8 mouse cellular contexts compared by ENCODE assay signal in the genomic region with DNA sequence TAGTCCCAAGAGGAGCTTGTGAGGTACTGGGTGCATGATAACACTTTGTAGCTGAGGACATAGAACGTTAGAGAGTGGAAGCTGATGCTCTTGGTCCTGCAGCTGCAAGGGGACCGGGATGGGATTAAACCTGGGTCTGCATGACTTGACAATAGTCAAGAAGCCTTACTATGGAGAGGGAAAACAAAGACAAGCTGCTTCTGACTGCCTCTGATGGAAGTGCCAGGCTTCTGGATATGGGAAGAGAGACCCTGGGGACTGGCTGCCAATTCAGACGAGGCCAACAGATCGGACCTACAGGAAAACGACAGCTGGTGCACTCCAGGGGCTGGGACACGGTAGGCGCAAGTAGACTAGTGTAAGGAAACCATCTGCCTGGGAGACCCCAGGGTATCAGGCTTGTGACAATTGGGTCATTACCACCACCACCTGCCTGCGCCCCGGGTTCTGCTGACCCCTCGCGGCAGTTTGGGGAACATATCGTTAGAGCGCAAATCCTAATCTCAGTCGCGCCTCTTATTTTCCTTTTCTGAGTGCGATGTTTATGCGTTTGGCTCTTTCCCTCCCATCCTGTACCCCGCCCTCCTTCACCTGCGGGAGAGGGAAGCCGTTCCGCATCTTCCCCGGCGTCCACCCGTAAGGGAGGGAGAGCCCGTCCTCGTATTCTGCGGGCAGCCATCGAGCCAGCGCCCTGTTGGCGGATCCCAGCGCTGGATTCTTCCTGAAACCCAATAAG. TPM values are rescaled to one million over a fixed set of nuclear protein-coding genes. Genes with fewer than 3 reads are reported as not detected.
A peak's percentile ranks its signal among the peaks of the same experiment; 100 is the strongest.
DNase-seq lines count a peak whose midpoint lies in the region; ATAC-seq and TF ChIP-seq lines count a peak whose summit lies in the region.

No protein-coding gene starts in this region.

- H3K27ac ChIP-seq in testis, adult 2 months (ENCODE audit: control insufficient read depth, insufficient read depth, low read depth, low read length), result no peak overlapping the region
- no peak overlapping the region for H3K27ac ChIP-seq in intestine, postnatal 0 days (ENCODE audit: low read depth, low read length)
- H3K27ac ChIP-seq in limb, embryonic 15.5 days, result no peak overlapping the region

- no peaks in the 10 kb centered on the region for H3K36me3 ChIP-seq in testis, adult 2 months (ENCODE audit: control insufficient read depth, insufficient read depth, low read length)
- H3K36me3 ChIP-seq in intestine, postnatal 0 days (ENCODE audit: control insufficient read depth, insufficient read depth), result no peaks in the 10 kb centered on the region
- H3K36me3 ChIP-seq in limb, embryonic 15.5 days, result no peaks in the 10 kb centered on the region
- no peaks in the 10 kb centered on the region for H3K36me3 ChIP-seq in myocyte (ENCODE audit: control insufficient read depth, insufficient read depth)

- TF ChIP-seq POLR2A in testis, adult 2 months (IDR thresholded peaks at IDR 0.05; ENCODE audit: control insufficient read depth, low read depth, low read length), result no peak
- TF ChIP-seq POLR2A in myocyte (IDR thresholded peaks at IDR 0.05; ENCODE audit: insufficient read length, low read depth), result no peak

- TF ChIP-seq CTCF in testis, adult 2 months (IDR thresholded peaks at IDR 0.05; ENCODE audit: control insufficient read depth, insufficient read depth, insufficient replicate concordance, low read depth, low read length), result peak; percentile 50; the same call in 1 of the 2 replicates
- TF ChIP-seq CTCF in intestine, postnatal 0 days (IDR thresholded peaks at IDR 0.05; ENCODE audit: low read depth), result peak; percentile 85

- H3ac ChIP-seq in myocyte (ENCODE audit: control insufficient read depth, insufficient read length), result no peak overlapping the region

- DNase-seq in testis, postnatal 14 days (ENCODE audit: low spot score), result no peak
- peak; percentile 81 for DNase-seq in cerebellum, adult 9-10 months
- DNase-seq in forelimb bud, embryonic 11.5 days (ENCODE audit: low read depth, low spot score), result peak; percentile 41
- DNase-seq in thymus, postnatal 36 days, result peak; percentile 36 to 47

- H3K4me1 ChIP-seq in testis, adult 2 months (ENCODE audit: control insufficient read depth, insufficient read depth, low read length), result peaks cover 12% of the 10 kb centered on the region
- no peaks in the 10 kb centered on the region for H3K4me1 ChIP-seq in intestine, postnatal 0 days (replicated peaks; ENCODE audit: control insufficient read depth, insufficient read depth, low read length)
- H3K4me1 ChIP-seq in limb, embryonic 15.5 days, result peaks cover 9% of the 10 kb centered on the region; the same call in 1 of the 2 replicates

- H3K4me3 ChIP-seq in testis, adult 2 months (ENCODE audit: control insufficient read depth, low read depth, low read length), result no peak overlapping the region; the same call in 1 of the 2 replicates
- peak overlapping the region; percentile 41 for H3K4me3 ChIP-seq in intestine, postnatal 0 days (ENCODE audit: low read depth, low read length)
- peak overlapping the region; percentile 34 for H3K4me3 ChIP-seq in limb, embryonic 15.5 days
- H3K4me3 ChIP-seq in myocyte, result no peak overlapping the region

- H3K9ac ChIP-seq in intestine, postnatal 0 days (ENCODE audit: low read depth, low read length), result no peak overlapping the region
- no peak overlapping the region for H3K9ac ChIP-seq in limb, embryonic 15.5 days

- WGBS in intestine, postnatal 0 days, result 4% methylated on average over 31 of the region's 31 CpGs
- WGBS in limb, embryonic 15.5 days, result 3% methylated on average over 31 of the region's 31 CpGs

- H3K9me3 ChIP-seq in intestine, postnatal 0 days (ENCODE audit: control insufficient read depth), result no peaks in the 10 kb centered on the region
- H3K9me3 ChIP-seq in limb, embryonic 15.5 days, result no peaks in the 10 kb centered on the region

- H3K27me3 ChIP-seq in testis, adult 2 months (ENCODE audit: control insufficient read depth, insufficient read depth, low read length), result no peaks in the 10 kb centered on the region; the same call in 1 of the 2 replicates
- peaks cover 10% of the 10 kb centered on the region; the same call in 1 of the 2 replicates for H3K27me3 ChIP-seq in intestine, postnatal 0 days (replicated peaks; ENCODE audit: control insufficient read depth, insufficient read depth, low read length)
- peaks cover 10% of the 10 kb centered on the region; the same call in 1 of the 2 replicates for H3K27me3 ChIP-seq in limb, embryonic 15.5 days
- H3K27me3 ChIP-seq in myocyte (ENCODE audit: control insufficient read depth, insufficient read depth, insufficient read length), result peaks cover 39% of the 10 kb centered on the region

- no peaks in the 10 kb centered on the region for H3K79me2 ChIP-seq in myocyte (ENCODE audit: control insufficient read depth, insufficient read depth)

- H3K4me2 ChIP-seq in intestine, postnatal 0 days (replicated peaks; ENCODE audit: low read depth), result peak overlapping the region; percentile 71
- peak overlapping the region; percentile 57 for H3K4me2 ChIP-seq in limb, embryonic 15.5 days
- peak overlapping the region; percentile 57 for H3K4me2 ChIP-seq in myocyte (ENCODE audit: low read depth)

- no peak for ATAC-seq in intestine, postnatal 0 days
- ATAC-seq in limb, embryonic 15.5 days (ENCODE audit: insufficient number of reproducible peaks, low FRiP score, low TSS enrichment, low read depth), result no peak

TF ChIP-seq in myocyte, 11 proteins besides CTCF, POLR2A, EP300 and RAD21:
- TF ChIP-seq MAX (IDR thresholded peaks at IDR 0.05; ENCODE audit: low read depth), result no peak
- no peak for TF ChIP-seq REST (IDR thresholded peaks at IDR 0.05; ENCODE audit: insufficient read depth, insufficient read length)
- no peak for TF ChIP-seq USF1 (IDR thresholded peaks at IDR 0.05; ENCODE audit: low read depth)
- TF ChIP-seq MYOD1 (IDR thresholded peaks at IDR 0.05; ENCODE audit: control insufficient read depth in 1 of 3, insufficient read length in 2 of 3, low read depth in 2 of 3), result no peak
- no peak for TF ChIP-seq SRF (IDR thresholded peaks at IDR 0.05; ENCODE audit: control insufficient read depth, insufficient read length, low read depth)
- TF ChIP-seq TCF3 (IDR thresholded peaks at IDR 0.05; ENCODE audit: insufficient read length, low read depth), result no peak
- no peak for TF ChIP-seq MYOG (IDR thresholded peaks at IDR 0.05; ENCODE audit: control insufficient read depth in 1 of 3, insufficient read depth in 1 of 3, insufficient read length in 2 of 3, low read depth in 2 of 3)
- TF ChIP-seq TCF12 (IDR thresholded peaks at IDR 0.05; ENCODE audit: insufficient read depth, poor library complexity, severe bottlenecking), result no peak
- TF ChIP-seq E2F4 (IDR thresholded peaks at IDR 0.05; ENCODE audit: insufficient read depth), result no peak
- no peak for TF ChIP-seq POLR2AphosphoS2 (IDR thresholded peaks at IDR 0.05; ENCODE audit: insufficient read length, low read depth)
- no peak for TF ChIP-seq CEBPB (IDR thresholded peaks at IDR 0.05; ENCODE audit: insufficient read depth, poor library complexity, severe bottlenecking)

RNA-seq across cellular contexts. Expression of a gene that starts 11.2 kb away (rescaled TPM):
- 4.9 and 11.1 TPM in 2 replicates for polyA plus RNA-seq in testis, adult 2 months (2012; rRNA removed)
- polyA plus RNA-seq in intestine, postnatal 0 days (2015; fragmentation: Nextera tagmentation; extraction: Ambion mirVana), result 0.22 TPM in 1 of 2 replicates, not detected in the other
- polyA plus RNA-seq in limb, embryonic 15.5 days (2015; fragmentation: Nextera tagmentation; extraction: Ambion mirVana), result 0.11 and 0.12 TPM in 2 replicates
- not detected for polyA plus RNA-seq in myocyte (2012; fragmentation: generic; extraction: Trizol)

RNA-seq across cellular contexts. Expression of a gene that starts 23.5 kb away (rescaled TPM):
- 1.9 and 5.5 TPM in 2 replicates for polyA plus RNA-seq in testis, adult 2 months (2012; rRNA removed)
- polyA plus RNA-seq in intestine, postnatal 0 days (2015; fragmentation: Nextera tagmentation; extraction: Ambion mirVana), result 0.12 and 0.27 TPM in 2 replicates
- polyA plus RNA-seq in limb, embryonic 15.5 days (2015; fragmentation: Nextera tagmentation; extraction: Ambion mirVana), result 1.1 and 1.5 TPM in 2 replicates
- not detected for polyA plus RNA-seq in myocyte (2012; fragmentation: generic; extraction: Trizol)

RNA-seq across cellular contexts. Expression of a gene that starts 36.1 kb away (rescaled TPM):
- polyA plus RNA-seq in testis, adult 2 months (2012; rRNA removed), result 19.0 and 20.6 TPM in 2 replicates
- polyA plus RNA-seq in intestine, postnatal 0 days (2015; fragmentation: Nextera tagmentation; extraction: Ambion mirVana), result 2.4 and 2.6 TPM in 2 replicates
- 15.5 and 16.8 TPM in 2 replicates for polyA plus RNA-seq in limb, embryonic 15.5 days (2015; fragmentation: Nextera tagmentation; extraction: Ambion mirVana)
- polyA plus RNA-seq in myocyte (2012; fragmentation: generic; extraction: Trizol), result 6.6 TPM

RNA-seq across cellular contexts. Expression of a gene that starts 56.5 kb away (rescaled TPM):
- polyA plus RNA-seq in testis, adult 2 months (2012; rRNA removed), result 10.3 and 11.8 TPM in 2 replicates
- polyA plus RNA-seq in intestine, postnatal 0 days (2015; fragmentation: Nextera tagmentation; extraction: Ambion mirVana), result 0.33 and 0.61 TPM in 2 replicates
- 1.4 and 1.5 TPM in 2 replicates for polyA plus RNA-seq in limb, embryonic 15.5 days (2015; fragmentation: Nextera tagmentation; extraction: Ambion mirVana)
- polyA plus RNA-seq in myocyte (2012; fragmentation: generic; extraction: Trizol), result 0.04 TPM

RNA-seq across cellular contexts. Expression of a gene that starts 58.5 kb away (rescaled TPM):
- polyA plus RNA-seq in testis, adult 2 months (2012; rRNA removed), result 0.05 TPM in 1 of 2 replicates, not detected in the other
- 0.16 TPM in 1 of 2 replicates, not detected in the other for polyA plus RNA-seq in intestine, postnatal 0 days (2015; fragmentation: Nextera tagmentation; extraction: Ambion mirVana)
- 0.10 and 0.29 TPM in 2 replicates for polyA plus RNA-seq in limb, embryonic 15.5 days (2015; fragmentation: Nextera tagmentation; extraction: Ambion mirVana)
- not detected for polyA plus RNA-seq in myocyte (2012; fragmentation: generic; extraction: Trizol)

Comparison
In these comparisons a context has a peak if more than half of its experiments do, and no peak if none do; other contexts are left out.
1. H3K4me3 ChIP-seq: peak in intestine, postnatal 0 days (single experiment) and limb, embryonic 15.5 days (single experiment); none in testis, adult 2 months (single experiment) and myocyte (single experiment).
2. Peak in every context shown above with its lines, with median percentiles within 50 percentile points of each other: H3K4me2 ChIP-seq.